In genomic region chr8:115466553-115466952, GRCm38 (mm10) we compare ENCODE assay signal across 9 mouse cellular contexts.
A peak's percentile ranks its signal among the peaks of the same experiment; 100 is the strongest.
DNase-seq lines count a peak whose midpoint lies in the region; ATAC-seq lines count a peak whose summit lies in the region.
"Had no signal": no experiment of that assay in that cellular context is flagged by ENCODE, and none has a peak within 500 bp of the region (broad histone marks: within the 10 kb centered on the region; RNA-seq: fewer than 3 reads in every experiment).

No protein-coding gene starts in this region.

- no peaks in the 10 kb centered on the region for H3K9me3 ChIP-seq in heart, embryonic 13.5 days
- H3K9me3 ChIP-seq: neural tube, embryonic 13.5 days had no signal

- no peak overlapping the region for H3K9ac ChIP-seq in heart, embryonic 13.5 days
- H3K9ac ChIP-seq: neural tube, embryonic 13.5 days had no signal

- H3K4me2 ChIP-seq in heart, embryonic 13.5 days = peak overlapping the region; percentile 12
- H3K4me2 ChIP-seq: neural tube, embryonic 13.5 days had no signal

- 0 out of 2 replicates have a peak, but pooled peaks cover 12% of the 10 kb centered on the region for H3K27me3 ChIP-seq in heart, embryonic 13.5 days (replicated peaks)

- no peak overlapping the region for H3K4me3 ChIP-seq in heart, embryonic 13.5 days
- H3K4me3 ChIP-seq: neural tube, embryonic 13.5 days had no signal

- peaks cover 13% of the 10 kb centered on the region for H3K4me1 ChIP-seq in heart, embryonic 13.5 days

- H3K27ac ChIP-seq in heart, embryonic 13.5 days (replicated peaks) = no peak overlapping the region
- H3K27ac ChIP-seq: neural tube, embryonic 13.5 days had no signal

- no peak for DNase-seq in heart, postnatal 36 days
- peak; percentile 15 for DNase-seq in ovary, postnatal 14 days (ENCODE audit: low spot score)
- DNase-seq in ovary, postnatal 10 days (ENCODE audit: low spot score) = no peak
- DNase-seq in kidney, postnatal 25 days = peak; percentile 40 to 56
- peak; percentile 11 for DNase-seq in right cerebral cortex, postnatal 4 days
- DNase-seq in urinary bladder, postnatal 10 days (ENCODE audit: low spot score) = no peak
- no peak for DNase-seq in spleen, postnatal 36 days (ENCODE audit: low spot score in 2 of 2)

- H3K36me3 ChIP-seq in heart, embryonic 13.5 days = no peaks in the 10 kb centered on the region
- H3K36me3 ChIP-seq: neural tube, embryonic 13.5 days had no signal

- no peak for ATAC-seq in heart, embryonic 13.5 days (ENCODE audit: extremely low read depth, insufficient number of reproducible peaks, low FRiP score, low TSS enrichment)

- intact Hi-C loops in heart, postnatal 36 days (cut with DNase I) = no loop called here

- WGBS in heart, embryonic 13.5 days = 20% methylated on average over 9 of the region's 9 CpGs

Comparison
In these comparisons a context has a peak if more than half of its experiments do, and no peak if none do; other contexts are left out.
1. DNase-seq: peak in ovary, postnatal 14 days (single experiment), kidney, postnatal 25 days (2 of 2) and right cerebral cortex, postnatal 4 days (single experiment); none in heart, postnatal 36 days (0 of 2), ovary, postnatal 10 days (single experiment), urinary bladder, postnatal 10 days (single experiment) and spleen, postnatal 36 days (0 of 2).